Mouse (Mus musculus) ovary, adult 10 weeks (tissue): ENCODE data around the gene Tbc1d21. TPM values are rescaled to one million over a fixed set of nuclear protein-coding genes. Genes with fewer than 3 reads are reported as not detected.

Source experiments
- polyA plus RNA-seq: library from polyadenylated mRNA; stranded (reverse); fragments of 350-450 nt; fragmentation: Illumina TruSeq; extraction: RNeasy Lipid Tissue Mini Kit (QIAGEN cat#74804); gene quantifications from one replicate; pipeline ENCODE4 v1.2.3, GENCODE M21; 2014

Gene Tbc1d21
- not detected for polyA plus RNA-seq

GRCm38 (mm10) chr9:58370355-58370754, at the start of gene Tbc1d21:
Gene Tbc1d21 (minus strand): TSS chr9:58370455.

GRCm38 (mm10) chr9:58312944-58313359, 57.3 kb downstream of the Tbc1d21 start, which contains the start of gene Loxl1:
Gene Loxl1 (minus strand): TSS chr9:58313186.

Other genes with a start within 250 kb of the Tbc1d21 start
- 7.6 TPM for gene Islr, start 166.1 kb downstream of the Tbc1d21 start, polyA plus RNA-seq
- gene Islr2, start 166.1 kb downstream of the Tbc1d21 start, polyA plus RNA-seq = not detected
- 5.3 TPM for gene Pml, start 120.7 kb downstream of the Tbc1d21 start, polyA plus RNA-seq
- 5.9 TPM for gene Stoml1, start 117.3 kb downstream of the Tbc1d21 start, polyA plus RNA-seq
- gene Loxl1, start 57.3 kb downstream of the Tbc1d21 start, polyA plus RNA-seq = 2.1 TPM
- gene Insyn1, start 118.1 kb upstream of the Tbc1d21 start, polyA plus RNA-seq = not detected
- 5.6 TPM for gene Cd276, start 185.0 kb upstream of the Tbc1d21 start, polyA plus RNA-seq
- gene Nptn, start 211.8 kb upstream of the Tbc1d21 start, polyA plus RNA-seq = 777 TPM